Mouse (Mus musculus): ENCODE results near the gene Cysltr1.

DNA sequence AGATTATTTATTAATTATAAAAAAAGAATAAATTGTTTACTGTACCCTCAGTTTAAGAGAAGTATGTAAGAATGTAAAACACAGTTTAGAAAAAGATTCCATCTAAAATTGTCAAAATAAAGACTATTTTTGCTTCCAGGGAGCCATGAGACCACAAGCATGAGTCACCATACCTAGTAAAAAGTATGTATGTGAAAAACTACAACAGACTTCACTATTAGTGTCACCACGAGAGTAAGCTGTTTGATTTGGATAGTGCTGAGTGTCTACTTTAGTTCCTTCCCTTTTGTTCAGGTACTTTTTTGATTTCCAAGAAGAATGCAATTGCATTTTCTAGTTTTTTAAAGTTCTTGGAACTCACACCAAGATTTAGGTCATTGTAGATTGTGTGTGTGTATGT lies 19.0 kb upstream of the Cysltr1 start:
- TF ChIP-seq CTCF (IDR thresholded peaks at IDR 0.05; ENCODE audit: borderline replicate concordance, extremely low read depth, insufficient read depth, insufficient read length) (no peak), POLR2A (IDR thresholded peaks at IDR 0.05; ENCODE audit: borderline replicate concordance, extremely low read depth, insufficient read depth, insufficient read length, poor library complexity, severe bottlenecking) (no peak)

All from brain, embryonic 14.5 days (tissue).